Mouse (Mus musculus) cerebellum, adult 8-10 months (tissue): ENCODE results near the gene Gm28035.

ENCODE experiments used
- DNase-seq: peaks from one replicate; pipeline ENCODE4 v3.0.0; 2022

The Gm28035 gene

GRCm38 (mm10) chr2:30316136-30316535, 75.8 kb downstream of the Gm28035 start:
- no peak for DNase-seq

- no peak for DNase-seq
Measured at GRCm38 (mm10) chr2:30316955-30317354, 76.6 kb downstream of the Gm28035 start.

GRCm38 (mm10) chr2:30319260-30319659, 78.9 kb downstream of the Gm28035 start:
- DNase-seq = no peak

GRCm38 (mm10) chr2:30323111-30323510, 82.7 kb downstream of the Gm28035 start:
- DNase-seq = no peak

GRCm38 (mm10) chr2:30325296-30325695, 84.9 kb downstream of the Gm28035 start:
- no peak for DNase-seq

GRCm38 (mm10) chr2:30327276-30327675, 86.9 kb downstream of the Gm28035 start:
- peak; percentile 38 for DNase-seq

GRCm38 (mm10) chr2:30328791-30329190, 88.4 kb downstream of the Gm28035 start:
- DNase-seq = no peak
